Mouse (Mus musculus): ENCODE measurements around the gene Dync1i1. TPM values are rescaled to one million over a fixed set of nuclear protein-coding genes. Genes with fewer than 3 reads are reported as not detected.

The Dync1i1 gene
- polyA plus RNA-seq, 1 experiment from 2014 or later, result 0.11 TPM

- Histone ChIP-seq H3K4me3 (ENCODE audit: low read depth, low read length) (no peak overlapping the region), H3K4me1 (ENCODE audit: control insufficient read depth, low read depth, low read length) (no peaks in the 10 kb centered on the region), H3K9ac (ENCODE audit: low read depth, low read length) (no peak overlapping the region), H3K4me2 (ENCODE audit: low read depth, low read length) (no peak overlapping the region), H3K36me3 (ENCODE audit: control insufficient read depth, insufficient read depth) (no peaks in the 10 kb centered on the region), H3K9me3 (replicated peaks; ENCODE audit: control insufficient read depth, low read length) (no peaks in the 10 kb centered on the region), H3K27me3 (ENCODE audit: control insufficient read depth, insufficient read depth, low read depth, low read length) (no peaks in the 10 kb centered on the region), H3K27ac (ENCODE audit: low read length) (no peak overlapping the region)
- no peak for ATAC-seq (ENCODE audit: low read depth)
- 46% methylated on average over 5 of the region's 5 CpGs for whole genome bisulfite sequencing (ENCODE audit: insufficient replicate concordance)
Observed at GRCm38 (mm10) chr6:5794106-5794753, 68.8 kb downstream of the Dync1i1 start.

GRCm38 (mm10) chr6:5795314-5795713, 69.9 kb downstream of the Dync1i1 start:
- Histone ChIP-seq H3K9ac (ENCODE audit: low read depth, low read length) (no peak overlapping the region), H3K9me3 (replicated peaks; ENCODE audit: control insufficient read depth, low read length) (no peaks in the 10 kb centered on the region), H3K4me2 (ENCODE audit: low read depth, low read length) (no peak overlapping the region), H3K27me3 (ENCODE audit: control insufficient read depth, insufficient read depth, low read depth, low read length) (no peaks in the 10 kb centered on the region), H3K4me1 (ENCODE audit: control insufficient read depth, low read depth, low read length) (no peaks in the 10 kb centered on the region), H3K27ac (ENCODE audit: low read length) (no peak overlapping the region), H3K36me3 (ENCODE audit: control insufficient read depth, insufficient read depth) (no peaks in the 10 kb centered on the region), H3K4me3 (ENCODE audit: low read depth, low read length) (no peak overlapping the region)
- no peak for ATAC-seq (ENCODE audit: low read depth)
- 40% methylated on average over 2 of the region's 2 CpGs for WGBS (ENCODE audit: insufficient replicate concordance)

GRCm38 (mm10) chr6:5802124-5802839, 76.8 kb downstream of the Dync1i1 start:
- Histone ChIP-seq H3K27ac (ENCODE audit: low read length) (no peak overlapping the region), H3K4me1 (ENCODE audit: control insufficient read depth, low read depth, low read length) (no peaks in the 10 kb centered on the region), H3K9ac (ENCODE audit: low read depth, low read length) (no peak overlapping the region), H3K4me3 (ENCODE audit: low read depth, low read length) (no peak overlapping the region), H3K4me2 (ENCODE audit: low read depth, low read length) (no peak overlapping the region), H3K36me3 (ENCODE audit: control insufficient read depth, insufficient read depth) (no peaks in the 10 kb centered on the region), H3K9me3 (replicated peaks; ENCODE audit: control insufficient read depth, low read length) (no peaks in the 10 kb centered on the region), H3K27me3 (ENCODE audit: control insufficient read depth, insufficient read depth, low read depth, low read length) (no peaks in the 10 kb centered on the region)
- no peak for ATAC-seq (ENCODE audit: low read depth)
- whole genome bisulfite sequencing (ENCODE audit: insufficient replicate concordance), result 43% methylated on average over 6 of the region's 6 CpGs

GRCm38 (mm10) chr6:5802840-5803491, 77.5 kb downstream of the Dync1i1 start:
- no peak overlapping the region for H3K4me2 ChIP-seq (ENCODE audit: low read depth, low read length)
- 58% methylated on average over 11 of the region's 11 CpGs for WGBS (ENCODE audit: insufficient replicate concordance)
- H3K27me3 ChIP-seq (ENCODE audit: control insufficient read depth, insufficient read depth, low read depth, low read length), result no peaks in the 10 kb centered on the region
- H3K4me1 ChIP-seq (ENCODE audit: control insufficient read depth, low read depth, low read length), result no peaks in the 10 kb centered on the region
- H3K27ac ChIP-seq (ENCODE audit: low read length), result no peak overlapping the region
- H3K36me3 ChIP-seq (ENCODE audit: control insufficient read depth, insufficient read depth), result no peaks in the 10 kb centered on the region
- no peak for ATAC-seq (ENCODE audit: low read depth)
- H3K9ac ChIP-seq (ENCODE audit: low read depth, low read length), result no peak overlapping the region
- H3K4me3 ChIP-seq (ENCODE audit: low read depth, low read length), result no peak overlapping the region
- no peaks in the 10 kb centered on the region for H3K9me3 ChIP-seq (replicated peaks; ENCODE audit: control insufficient read depth, low read length)

- Histone ChIP-seq H3K27me3 (ENCODE audit: control insufficient read depth, insufficient read depth, low read depth, low read length) (no peaks in the 10 kb centered on the region), H3K9me3 (replicated peaks; ENCODE audit: control insufficient read depth, low read length) (no peaks in the 10 kb centered on the region), H3K9ac (ENCODE audit: low read depth, low read length) (no peak overlapping the region), H3K36me3 (ENCODE audit: control insufficient read depth, insufficient read depth) (no peaks in the 10 kb centered on the region), H3K27ac (ENCODE audit: low read length) (no peak overlapping the region), H3K4me2 (ENCODE audit: low read depth, low read length) (no peak overlapping the region), H3K4me3 (ENCODE audit: low read depth, low read length) (no peak overlapping the region), H3K4me1 (ENCODE audit: control insufficient read depth, low read depth, low read length) (no peaks in the 10 kb centered on the region)
- 66% methylated on average over 3 of the region's 3 CpGs for WGBS (ENCODE audit: insufficient replicate concordance)
- ATAC-seq (ENCODE audit: low read depth), result no peak
Observed at GRCm38 (mm10) chr6:5808008-5808421, 82.6 kb downstream of the Dync1i1 start.

- H3K4me3 ChIP-seq (ENCODE audit: low read depth, low read length), result no peak overlapping the region
- WGBS (ENCODE audit: insufficient replicate concordance), result 47% methylated on average over 1 of the region's 1 CpGs
- H3K9ac ChIP-seq (ENCODE audit: low read depth, low read length), result no peak overlapping the region
- no peak for ATAC-seq (ENCODE audit: low read depth)
- no peak overlapping the region for H3K4me2 ChIP-seq (ENCODE audit: low read depth, low read length)
- no peaks in the 10 kb centered on the region for H3K27me3 ChIP-seq (ENCODE audit: control insufficient read depth, insufficient read depth, low read depth, low read length)
- no peaks in the 10 kb centered on the region for H3K9me3 ChIP-seq (replicated peaks; ENCODE audit: control insufficient read depth, low read length)
- H3K36me3 ChIP-seq (ENCODE audit: control insufficient read depth, insufficient read depth), result no peaks in the 10 kb centered on the region
- H3K27ac ChIP-seq (ENCODE audit: low read length), result no peak overlapping the region
- no peaks in the 10 kb centered on the region for H3K4me1 ChIP-seq (ENCODE audit: control insufficient read depth, low read depth, low read length)
Observed at GRCm38 (mm10) chr6:5812076-5812475, 86.6 kb downstream of the Dync1i1 start.

GRCm38 (mm10) chr6:5819674-5820073, 94.2 kb downstream of the Dync1i1 start:
- Histone ChIP-seq H3K36me3 (ENCODE audit: control insufficient read depth, insufficient read depth) (no peaks in the 10 kb centered on the region), H3K9ac (ENCODE audit: low read depth, low read length) (no peak overlapping the region), H3K27me3 (ENCODE audit: control insufficient read depth, insufficient read depth, low read depth, low read length) (no peaks in the 10 kb centered on the region), H3K4me1 (ENCODE audit: control insufficient read depth, low read depth, low read length) (no peaks in the 10 kb centered on the region), H3K27ac (ENCODE audit: low read length) (no peak overlapping the region), H3K9me3 (replicated peaks; ENCODE audit: control insufficient read depth, low read length) (no peaks in the 10 kb centered on the region), H3K4me2 (ENCODE audit: low read depth, low read length) (no peak overlapping the region), H3K4me3 (ENCODE audit: low read depth, low read length) (no peak overlapping the region)
- 67% methylated on average over 3 of the region's 3 CpGs for WGBS (ENCODE audit: insufficient replicate concordance)
- ATAC-seq (ENCODE audit: low read depth), result no peak

- no peak overlapping the region for H3K4me3 ChIP-seq (ENCODE audit: low read depth, low read length)
- H3K9me3 ChIP-seq (replicated peaks; ENCODE audit: control insufficient read depth, low read length), result no peaks in the 10 kb centered on the region
- H3K27ac ChIP-seq (ENCODE audit: low read length), result no peak overlapping the region
- no peak for ATAC-seq (ENCODE audit: low read depth)
- H3K4me2 ChIP-seq (ENCODE audit: low read depth, low read length), result no peak overlapping the region
- H3K4me1 ChIP-seq (ENCODE audit: control insufficient read depth, low read depth, low read length), result no peaks in the 10 kb centered on the region
- no peak overlapping the region for H3K9ac ChIP-seq (ENCODE audit: low read depth, low read length)
- H3K36me3 ChIP-seq (ENCODE audit: control insufficient read depth, insufficient read depth), result no peaks in the 10 kb centered on the region
- WGBS (ENCODE audit: insufficient replicate concordance), result 78% methylated on average over 3 of the region's 3 CpGs
- H3K27me3 ChIP-seq (ENCODE audit: control insufficient read depth, insufficient read depth, low read depth, low read length), result no peaks in the 10 kb centered on the region
Observed at GRCm38 (mm10) chr6:5825461-5825860, 100.0 kb downstream of the Dync1i1 start.

GRCm38 (mm10) chr6:5827064-5827463, 101.6 kb downstream of the Dync1i1 start:
- no peak for ATAC-seq (ENCODE audit: low read depth)
- Histone ChIP-seq H3K27ac (ENCODE audit: low read length) (no peak overlapping the region), H3K4me2 (ENCODE audit: low read depth, low read length) (no peak overlapping the region), H3K27me3 (ENCODE audit: control insufficient read depth, insufficient read depth, low read depth, low read length) (no peaks in the 10 kb centered on the region), H3K4me1 (ENCODE audit: control insufficient read depth, low read depth, low read length) (no peaks in the 10 kb centered on the region), H3K9ac (ENCODE audit: low read depth, low read length) (no peak overlapping the region), H3K9me3 (replicated peaks; ENCODE audit: control insufficient read depth, low read length) (no peaks in the 10 kb centered on the region), H3K4me3 (ENCODE audit: low read depth, low read length) (no peak overlapping the region), H3K36me3 (ENCODE audit: control insufficient read depth, insufficient read depth) (no peaks in the 10 kb centered on the region)
- 52% methylated on average over 4 of the region's 4 CpGs for WGBS (ENCODE audit: insufficient replicate concordance)
